Mouse (Mus musculus): ENCODE measurements around the gene Hcn4. TPM values are rescaled to one million over a fixed set of nuclear protein-coding genes. Genes with fewer than 3 reads are reported as not detected.

The Hcn4 gene
- polyA plus RNA-seq, 1 experiment from 2014 or later: 4.9 TPM

GRCm38 (mm10) chr9:58838504-58838903 lies 15.3 kb downstream of the Hcn4 start:
- DNase-seq (ENCODE audit: low spot score) (no peak), ATAC-seq (ENCODE audit: low FRiP score) (no peak)
- no peaks in the 10 kb centered on the region for H3K4me1 ChIP-seq (replicated peaks; ENCODE audit: control insufficient read depth, insufficient read depth, low read length)
- no peaks in the 10 kb centered on the region for H3K9me3 ChIP-seq (ENCODE audit: control insufficient read depth, low read length)
- H3K9ac ChIP-seq: no peak overlapping the region
- no peak overlapping the region for H3K4me2 ChIP-seq (replicated peaks)
- no peak overlapping the region for H3K4me3 ChIP-seq (replicated peaks; ENCODE audit: low read length)
- WGBS: 78% methylated on average over 5 of the region's 5 CpGs
- no peak overlapping the region for H3K27ac ChIP-seq
- H3K27me3 ChIP-seq (ENCODE audit: control insufficient read depth, insufficient read depth, low read length): no peaks in the 10 kb centered on the region
- H3K36me3 ChIP-seq (replicated peaks; ENCODE audit: control insufficient read depth, insufficient read depth): no peaks in the 10 kb centered on the region

GRCm38 (mm10) chr9:58841655-58842054 lies 18.4 kb downstream of the Hcn4 start:
- Histone ChIP-seq H3K9me3 (ENCODE audit: control insufficient read depth, low read length) (no peaks in the 10 kb centered on the region), H3K4me1 (replicated peaks; ENCODE audit: control insufficient read depth, insufficient read depth, low read length) (no peaks in the 10 kb centered on the region), H3K27me3 (ENCODE audit: control insufficient read depth, insufficient read depth, low read length) (no peaks in the 10 kb centered on the region), H3K36me3 (replicated peaks; ENCODE audit: control insufficient read depth, insufficient read depth) (peaks cover 19% of the 10 kb centered on the region), H3K27ac (no peak overlapping the region), H3K9ac (no peak overlapping the region), H3K4me3 (replicated peaks; ENCODE audit: low read length) (no peak overlapping the region), H3K4me2 (replicated peaks) (no peak overlapping the region)
- peak; percentile 62 for DNase-seq (ENCODE audit: low spot score)
- ATAC-seq (ENCODE audit: low FRiP score): no peak
- WGBS: 36% methylated on average over 6 of the region's 6 CpGs

GRCm38 (mm10) chr9:58844597-58844996 lies 21.4 kb downstream of the Hcn4 start:
- Histone ChIP-seq H3K4me1 (replicated peaks; ENCODE audit: control insufficient read depth, insufficient read depth, low read length) (no peaks in the 10 kb centered on the region; the same call in 1 of the 2 replicates), H3K9ac (no peak overlapping the region), H3K4me3 (replicated peaks; ENCODE audit: low read length) (no peak overlapping the region), H3K9me3 (ENCODE audit: control insufficient read depth, low read length) (no peaks in the 10 kb centered on the region), H3K27ac (no peak overlapping the region), H3K36me3 (replicated peaks; ENCODE audit: control insufficient read depth, insufficient read depth) (peaks cover 19% of the 10 kb centered on the region), H3K4me2 (replicated peaks) (no peak overlapping the region), H3K27me3 (ENCODE audit: control insufficient read depth, insufficient read depth, low read length) (no peaks in the 10 kb centered on the region)
- DNase-seq (ENCODE audit: low spot score) (no peak), ATAC-seq (ENCODE audit: low FRiP score) (no peak)
- WGBS: 88% methylated on average over 3 of the region's 3 CpGs

DNA sequence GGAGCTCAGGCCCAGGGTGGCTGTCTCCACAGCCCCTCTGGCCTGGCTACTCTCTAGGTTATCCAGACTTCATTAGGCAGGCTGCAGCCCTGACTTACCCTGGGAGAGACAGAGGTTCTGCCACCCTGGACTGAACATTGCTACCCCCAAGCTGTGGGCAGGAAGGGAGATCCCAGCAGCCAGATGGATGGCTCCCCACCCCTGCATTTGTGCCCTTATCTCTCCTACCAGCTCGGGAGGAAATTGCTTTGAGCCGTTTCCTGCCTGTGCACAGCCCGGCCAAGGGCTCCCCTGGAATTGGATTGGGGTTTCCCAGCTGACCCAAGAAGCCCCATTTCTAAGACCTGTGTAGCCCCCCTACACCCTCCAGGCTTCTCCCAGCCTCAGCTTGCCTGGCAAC lies 23.8 kb downstream of the Hcn4 start:
- peaks cover 8% of the 10 kb centered on the region for H3K4me1 ChIP-seq (replicated peaks; ENCODE audit: control insufficient read depth, insufficient read depth, low read length)
- no peak overlapping the region for H3K4me3 ChIP-seq (replicated peaks; ENCODE audit: low read length)
- no peak overlapping the region for H3K9ac ChIP-seq
- H3K27me3 ChIP-seq (ENCODE audit: control insufficient read depth, insufficient read depth, low read length): no peaks in the 10 kb centered on the region
- no peak for ATAC-seq (ENCODE audit: low FRiP score)
- 61% methylated on average over 3 of the region's 3 CpGs for WGBS
- H3K36me3 ChIP-seq (replicated peaks; ENCODE audit: control insufficient read depth, insufficient read depth): peaks cover 19% of the 10 kb centered on the region
- no peaks in the 10 kb centered on the region for H3K9me3 ChIP-seq (ENCODE audit: control insufficient read depth, low read length)
- no peak overlapping the region for H3K4me2 ChIP-seq (replicated peaks)
- no peak for DNase-seq (ENCODE audit: low spot score)
- H3K27ac ChIP-seq: no peak overlapping the region

DNA sequence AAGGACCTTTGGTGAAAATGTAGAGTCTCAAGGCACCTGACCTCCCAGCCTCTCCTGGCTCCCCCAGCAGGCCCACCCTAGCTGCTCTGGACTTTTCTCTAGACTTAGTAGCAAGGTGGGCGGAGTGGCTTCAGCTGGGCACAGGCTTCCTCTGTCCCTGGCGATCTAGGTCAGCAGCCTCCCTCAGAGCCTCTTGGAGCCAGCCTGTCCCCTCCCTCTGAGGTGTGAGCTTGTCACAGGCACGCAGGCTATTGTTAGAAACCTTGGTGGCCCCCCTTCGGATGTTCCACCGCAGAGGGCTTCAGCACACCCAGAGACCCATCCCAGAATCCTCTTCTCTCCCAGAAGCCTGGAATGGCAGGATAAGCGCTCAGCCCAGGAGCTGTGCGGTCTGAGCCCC lies 24.5 kb downstream of the Hcn4 start:
- Histone ChIP-seq H3K27ac (no peak overlapping the region), H3K4me3 (replicated peaks; ENCODE audit: low read length) (no peak overlapping the region), H3K4me1 (replicated peaks; ENCODE audit: control insufficient read depth, insufficient read depth, low read length) (peaks cover 8% of the 10 kb centered on the region), H3K4me2 (replicated peaks) (no peak overlapping the region), H3K9ac (no peak overlapping the region), H3K9me3 (ENCODE audit: control insufficient read depth, low read length) (no peaks in the 10 kb centered on the region), H3K27me3 (ENCODE audit: control insufficient read depth, insufficient read depth, low read length) (no peaks in the 10 kb centered on the region), H3K36me3 (replicated peaks; ENCODE audit: control insufficient read depth, insufficient read depth) (peaks cover 19% of the 10 kb centered on the region)
- ATAC-seq (ENCODE audit: low FRiP score) (no peak), DNase-seq (ENCODE audit: low spot score) (no peak)
- 76% methylated on average over 7 of the region's 7 CpGs for WGBS

- WGBS: 19% methylated on average over 13 of the region's 13 CpGs
- Histone ChIP-seq H3K4me2 (replicated peaks) (no peak overlapping the region), H3K9me3 (ENCODE audit: control insufficient read depth, low read length) (no peaks in the 10 kb centered on the region), H3K27ac (peak overlapping the region; percentile 26; the same call in 1 of the 2 replicates), H3K9ac (no peak overlapping the region; the same call in 1 of the 2 replicates), H3K36me3 (replicated peaks; ENCODE audit: control insufficient read depth, insufficient read depth) (peaks cover 14% of the 10 kb centered on the region), H3K27me3 (ENCODE audit: control insufficient read depth, insufficient read depth, low read length) (no peaks in the 10 kb centered on the region), H3K4me1 (replicated peaks; ENCODE audit: control insufficient read depth, insufficient read depth, low read length) (peaks cover 8% of the 10 kb centered on the region), H3K4me3 (replicated peaks; ENCODE audit: low read length) (no peak overlapping the region)
- ATAC-seq (ENCODE audit: low FRiP score) (no peak), DNase-seq (ENCODE audit: low spot score) (no peak)
These were observed 26.5 kb downstream of the Hcn4 start for GRCm38 (mm10) chr9:58849576-58850315.

DNA sequence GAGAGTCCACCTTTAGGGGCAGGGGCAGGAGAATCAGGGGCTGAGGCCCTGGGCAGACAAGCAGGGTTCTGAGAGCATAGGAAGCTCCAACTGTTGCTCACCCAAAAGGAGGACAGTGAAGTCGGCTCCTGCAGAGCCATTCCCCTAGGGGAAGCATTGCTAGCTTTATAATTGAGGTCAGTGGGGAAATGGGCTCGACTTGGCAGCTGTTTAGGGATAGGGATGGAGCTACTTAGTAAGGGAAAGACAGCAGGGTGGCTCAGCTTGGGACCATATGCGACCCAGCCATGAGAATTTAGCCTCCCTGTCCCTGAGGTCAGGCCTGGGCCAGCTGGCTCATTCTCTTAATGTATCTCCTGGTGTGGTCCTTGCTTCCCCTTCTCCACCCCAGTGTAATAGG lies 31.7 kb downstream of the Hcn4 start:
- no peak overlapping the region for H3K9ac ChIP-seq
- H3K27me3 ChIP-seq (ENCODE audit: control insufficient read depth, insufficient read depth, low read length): no peaks in the 10 kb centered on the region
- H3K4me2 ChIP-seq (replicated peaks): no peak overlapping the region
- no peak overlapping the region for H3K4me3 ChIP-seq (replicated peaks; ENCODE audit: low read length)
- no peak for DNase-seq (ENCODE audit: low spot score)
- H3K9me3 ChIP-seq (ENCODE audit: control insufficient read depth, low read length): no peaks in the 10 kb centered on the region
- peaks cover 6% of the 10 kb centered on the region for H3K4me1 ChIP-seq (replicated peaks; ENCODE audit: control insufficient read depth, insufficient read depth, low read length)
- peaks cover 31% of the 10 kb centered on the region for H3K36me3 ChIP-seq (replicated peaks; ENCODE audit: control insufficient read depth, insufficient read depth)
- WGBS: 37% methylated on average over 3 of the region's 3 CpGs
- no peak for ATAC-seq (ENCODE audit: low FRiP score)
- H3K27ac ChIP-seq: no peak overlapping the region

GRCm38 (mm10) chr9:58859080-58859635 lies 35.9 kb downstream of the Hcn4 start:
- 39% methylated on average over 30 of the region's 30 CpGs for WGBS
- H3K27me3 ChIP-seq (ENCODE audit: control insufficient read depth, insufficient read depth, low read length): no peaks in the 10 kb centered on the region
- peaks cover 9% of the 10 kb centered on the region for H3K4me1 ChIP-seq (replicated peaks; ENCODE audit: control insufficient read depth, insufficient read depth, low read length)
- no peak overlapping the region for H3K4me3 ChIP-seq (replicated peaks; ENCODE audit: low read length)
- ATAC-seq (ENCODE audit: low FRiP score) (no peak), DNase-seq (ENCODE audit: low spot score) (no peak)
- peak overlapping the region; percentile 5 for H3K4me2 ChIP-seq (replicated peaks)
- no peak overlapping the region for H3K27ac ChIP-seq
- H3K9ac ChIP-seq: no peak overlapping the region
- H3K9me3 ChIP-seq (ENCODE audit: control insufficient read depth, low read length): no peaks in the 10 kb centered on the region
- H3K36me3 ChIP-seq (replicated peaks; ENCODE audit: control insufficient read depth, insufficient read depth): peaks cover 38% of the 10 kb centered on the region

DNA sequence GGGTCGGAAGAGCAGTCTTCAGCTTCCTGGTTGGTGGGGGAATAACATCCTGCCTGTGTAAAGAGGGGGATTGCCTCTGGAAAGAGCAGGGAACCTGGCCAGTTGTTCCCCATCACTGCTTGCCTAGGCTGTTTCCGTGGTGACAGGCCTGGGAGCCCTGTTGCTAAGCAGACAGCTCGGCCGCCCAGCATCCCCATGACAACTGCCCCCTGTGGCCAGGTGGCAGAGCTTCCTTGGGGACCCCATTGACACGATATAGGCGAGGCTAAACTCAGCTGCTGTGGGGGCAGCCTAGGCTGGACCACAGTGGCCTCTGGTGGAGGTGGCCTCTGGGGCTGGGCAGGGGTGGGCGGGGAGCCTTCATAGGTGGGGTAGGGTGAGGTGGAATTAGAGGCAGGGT lies 40.6 kb downstream of the Hcn4 start:
- Histone ChIP-seq H3K4me2 (replicated peaks) (no peak overlapping the region), H3K9ac (no peak overlapping the region), H3K4me3 (replicated peaks; ENCODE audit: low read length) (no peak overlapping the region), H3K27ac (peak overlapping the region; percentile 32), H3K4me1 (replicated peaks; ENCODE audit: control insufficient read depth, insufficient read depth, low read length) (peaks cover 10% of the 10 kb centered on the region), H3K9me3 (ENCODE audit: control insufficient read depth, low read length) (no peaks in the 10 kb centered on the region), H3K27me3 (ENCODE audit: control insufficient read depth, insufficient read depth, low read length) (no peaks in the 10 kb centered on the region), H3K36me3 (replicated peaks; ENCODE audit: control insufficient read depth, insufficient read depth) (peaks cover 18% of the 10 kb centered on the region)
- ATAC-seq (ENCODE audit: low FRiP score) (peak; percentile 51), DNase-seq (ENCODE audit: low spot score) (no peak)
- 20% methylated on average over 7 of the region's 7 CpGs for WGBS

All from hindbrain, embryonic 14.5 days (tissue).